Mouse (Mus musculus) liver, embryonic 13.5 days (tissue): ENCODE data around the gene Fbxo48. TPM values are rescaled to one million over a fixed set of nuclear protein-coding genes. Genes with fewer than 3 reads are reported as not detected.

Experiments
- ATAC-seq: fragments of 200-750 bp; cut with Nextera tagmentation; 2 replicates; pipeline ENCODE4 v1.8.0; 2017; ENCODE audit warnings: low read depth, mild to moderate bottlenecking, moderate number of reproducible peaks, moderate library complexity
- DNase-seq: peaks from one replicate; pipeline ENCODE4 v3.0.0; 2022
- H3K27ac ChIP-seq: fragments of 300-500 bp; sonication (generic); 2 replicates; pipeline ENCODE4 v1.5.1; 2015; ENCODE audit warnings: moderate library complexity, mild to moderate bottlenecking, inconsistent platforms
- H3K27me3 ChIP-seq: fragments of 300-500 bp; sonication (generic); 2 replicates; pipeline ENCODE4 v1.6.1; 2015; ENCODE audit warnings: mild to moderate bottlenecking, inconsistent platforms
- H3K36me3 ChIP-seq: fragments of 300-500 bp; sonication (generic); 2 replicates; pipeline ENCODE4 v1.6.1; 2015; ENCODE audit warnings: mild to moderate bottlenecking, inconsistent platforms
- H3K4me1 ChIP-seq: fragments of 300-500 bp; sonication (generic); replicated peaks from 2 replicates; pipeline ENCODE4 v1.6.1; 2015; ENCODE audit warnings: inconsistent platforms
- H3K4me2 ChIP-seq: fragments of 300-500 bp; sonication (generic); 2 replicates; pipeline ENCODE4 v1.6.1; 2015; ENCODE audit warnings: inconsistent platforms, mild to moderate bottlenecking, moderate library complexity
- H3K4me3 ChIP-seq: fragments of 300-500 bp; sonication (generic); replicated peaks from 2 replicates; pipeline ENCODE4 v1.5.1; 2015; ENCODE audit warnings: mild to moderate bottlenecking, inconsistent platforms
- H3K9ac ChIP-seq: fragments of 300-500 bp; sonication (generic); 2 replicates; pipeline ENCODE4 v1.6.1; 2015; ENCODE audit warnings: mild to moderate bottlenecking, inconsistent platforms
- H3K9me3 ChIP-seq: fragments of 300-500 bp; sonication (generic); replicated peaks from 2 replicates; pipeline ENCODE4 v1.6.1; 2016; ENCODE audit warnings: inconsistent platforms
- WGBS: fragments of 180-500 bp; shearing (Covaris S2); methylation state at CpG from one replicate; pipeline ENCODE4 v1.1.7; 2015; ENCODE audit not compliant: insufficient replicate concordance; 5-methylcytosine and 5-hydroxymethylcytosine counted together
- polyA plus RNA-seq: library from polyadenylated mRNA; unstranded; fragments of >200 nt; fragmentation: Nextera tagmentation; extraction: Ambion mirVana; gene quantifications from 2 replicates; pipeline ENCODE4 v1.2.1, GENCODE M21; 2015

Fbxo48 gene
- polyA plus RNA-seq, 1 experiment from 2014 or later, result 1.8 TPM

- H3K4me2 ChIP-seq, result no peak overlapping the region
- no peak overlapping the region for H3K4me3 ChIP-seq
- H3K36me3 ChIP-seq, result no peaks in the 10 kb centered on the region
- H3K27me3 ChIP-seq, result no peaks in the 10 kb centered on the region
- WGBS, result 66% methylated on average over 4 of the region's 4 CpGs
- H3K9me3 ChIP-seq, result no peaks in the 10 kb centered on the region
- no peak overlapping the region for H3K9ac ChIP-seq
- ATAC-seq, result no peak
- no peak overlapping the region for H3K27ac ChIP-seq
- DNase-seq, result no peak
- H3K4me1 ChIP-seq, result no peaks in the 10 kb centered on the region; the same call in 1 of the 2 replicates
Measured at GRCm38 (mm10) chr11:16941103-16941793, 9.9 kb upstream of the Fbxo48 start.

GRCm38 (mm10) chr11:16941973-16942452, 9.2 kb upstream of the Fbxo48 start:
- Histone ChIP-seq H3K9ac (no peak overlapping the region), H3K27ac (no peak overlapping the region), H3K4me3 (no peak overlapping the region), H3K36me3 (no peaks in the 10 kb centered on the region), H3K4me2 (no peak overlapping the region), H3K9me3 (no peaks in the 10 kb centered on the region), H3K4me1 (no peaks in the 10 kb centered on the region; the same call in 1 of the 2 replicates), H3K27me3 (no peaks in the 10 kb centered on the region)
- ATAC-seq (no peak), DNase-seq (no peak)
- 49% methylated on average over 4 of the region's 4 CpGs for WGBS

GRCm38 (mm10) chr11:16943016-16943415, 8.2 kb upstream of the Fbxo48 start:
- DNase-seq (no peak), ATAC-seq (no peak)
- no peak overlapping the region for H3K4me2 ChIP-seq
- H3K27me3 ChIP-seq, result no peaks in the 10 kb centered on the region
- no peaks in the 10 kb centered on the region for H3K9me3 ChIP-seq
- H3K4me1 ChIP-seq, result no peaks in the 10 kb centered on the region; the same call in 1 of the 2 replicates
- no peaks in the 10 kb centered on the region for H3K36me3 ChIP-seq
- WGBS, result 72% methylated on average over 4 of the region's 4 CpGs
- no peak overlapping the region for H3K4me3 ChIP-seq
- H3K27ac ChIP-seq, result no peak overlapping the region
- no peak overlapping the region for H3K9ac ChIP-seq

- ATAC-seq, result no peak
- Histone ChIP-seq H3K4me1 (peaks cover 35% of the 10 kb centered on the region), H3K4me2 (0 out of 2 replicates have a peak overlapping the region, but pooled peaks have one; percentile 5), H3K9ac (no peak overlapping the region), H3K27ac (no peak overlapping the region), H3K9me3 (no peaks in the 10 kb centered on the region), H3K27me3 (no peaks in the 10 kb centered on the region), H3K4me3 (no peak overlapping the region), H3K36me3 (0 out of 2 replicates have a peak, but pooled peaks cover 3% of the 10 kb centered on the region)
- 29% methylated on average over 1 of the region's 1 CpGs for WGBS
- DNase-seq, result no peak
Measured at GRCm38 (mm10) chr11:16948756-16949155, 2.4 kb upstream of the Fbxo48 start.

- Histone ChIP-seq H3K4me1 (peaks cover 42% of the 10 kb centered on the region), H3K27me3 (no peaks in the 10 kb centered on the region), H3K9ac (peak overlapping the region; percentile 79), H3K4me3 (peak overlapping the region; percentile 86), H3K27ac (peak overlapping the region; percentile 74), H3K4me2 (peak overlapping the region; percentile 67), H3K36me3 (0 out of 2 replicates have a peak, but pooled peaks cover 5% of the 10 kb centered on the region), H3K9me3 (no peaks in the 10 kb centered on the region)
- no peak for ATAC-seq
- 30% methylated on average over 13 of the region's 13 CpGs for WGBS
- no peak for DNase-seq
Measured at GRCm38 (mm10) chr11:16950226-16950975, 774 bp upstream of the Fbxo48 start.

GRCm38 (mm10) chr11:16951761-16952010, 511 bp downstream of the Fbxo48 start:
- 3% methylated on average over 9 of the region's 9 CpGs for WGBS
- Histone ChIP-seq H3K9ac (peak overlapping the region; percentile 93), H3K4me1 (peaks cover 53% of the 10 kb centered on the region), H3K4me2 (peak overlapping the region; percentile 84), H3K4me3 (peak overlapping the region; percentile 86), H3K27ac (peak overlapping the region; percentile 82), H3K27me3 (no peaks in the 10 kb centered on the region), H3K36me3 (peaks cover 8% of the 10 kb centered on the region; the same call in 1 of the 2 replicates), H3K9me3 (no peaks in the 10 kb centered on the region)
- peak; percentile 10; the same call in 1 of the 2 replicates for ATAC-seq
- no peak for DNase-seq

GRCm38 (mm10) chr11:16956115-16956862, 5.1 kb downstream of the Fbxo48 start:
- no peaks in the 10 kb centered on the region for H3K27me3 ChIP-seq
- no peaks in the 10 kb centered on the region for H3K9me3 ChIP-seq
- no peak overlapping the region for H3K4me2 ChIP-seq
- DNase-seq, result no peak
- H3K27ac ChIP-seq, result no peak overlapping the region
- peaks cover 17% of the 10 kb centered on the region for H3K36me3 ChIP-seq
- WGBS, result 45% methylated on average over 6 of the region's 6 CpGs
- ATAC-seq, result no peak
- no peak overlapping the region for H3K4me3 ChIP-seq
- H3K4me1 ChIP-seq, result peaks cover 62% of the 10 kb centered on the region
- H3K9ac ChIP-seq, result no peak overlapping the region

- no peak overlapping the region for H3K9ac ChIP-seq
Measured at GRCm38 (mm10) chr11:16957030-16957429, 5.9 kb downstream of the Fbxo48 start.

GRCm38 (mm10) chr11:16958520-16958919, 7.3 kb downstream of the Fbxo48 start:
- H3K4me2 ChIP-seq, result no peak overlapping the region
- 19% methylated on average over 1 of the region's 1 CpGs for WGBS
- peaks cover 16% of the 10 kb centered on the region for H3K36me3 ChIP-seq
- H3K27me3 ChIP-seq, result no peaks in the 10 kb centered on the region
- H3K27ac ChIP-seq, result no peak overlapping the region
- peaks cover 43% of the 10 kb centered on the region for H3K4me1 ChIP-seq
- ATAC-seq, result peak; percentile 96
- no peak for DNase-seq
- no peaks in the 10 kb centered on the region for H3K9me3 ChIP-seq
- H3K9ac ChIP-seq, result no peak overlapping the region
- H3K4me3 ChIP-seq, result no peak overlapping the region

More at GRCm38 (mm10) chr11:16957030-16957429, 5.9 kb downstream of the Fbxo48 start:
- no peak for ATAC-seq
- Histone ChIP-seq H3K27ac (no peak overlapping the region), H3K4me2 (no peak overlapping the region), H3K4me1 (peaks cover 58% of the 10 kb centered on the region), H3K9me3 (no peaks in the 10 kb centered on the region), H3K36me3 (peaks cover 17% of the 10 kb centered on the region), H3K27me3 (no peaks in the 10 kb centered on the region), H3K4me3 (no peak overlapping the region)
- DNase-seq, result no peak
- 79% methylated on average over 6 of the region's 6 CpGs for WGBS

GRCm38 (mm10) chr11:16967806-16968205, 16.6 kb downstream of the Fbxo48 start:
- Histone ChIP-seq H3K27me3 (no peaks in the 10 kb centered on the region), H3K4me1 (peaks cover 8% of the 10 kb centered on the region), H3K4me3 (no peak overlapping the region), H3K9me3 (no peaks in the 10 kb centered on the region), H3K4me2 (no peak overlapping the region), H3K9ac (no peak overlapping the region), H3K36me3 (no peaks in the 10 kb centered on the region), H3K27ac (no peak overlapping the region)
- ATAC-seq, result no peak
- WGBS, result 13% methylated on average over 2 of the region's 2 CpGs
- DNase-seq, result no peak

- H3K4me1 ChIP-seq, result peaks cover 8% of the 10 kb centered on the region
- no peak for DNase-seq
- no peak overlapping the region for H3K9ac ChIP-seq
- no peaks in the 10 kb centered on the region for H3K9me3 ChIP-seq
- H3K4me3 ChIP-seq, result no peak overlapping the region
- H3K36me3 ChIP-seq, result no peaks in the 10 kb centered on the region
- H3K4me2 ChIP-seq, result no peak overlapping the region
- H3K27ac ChIP-seq, result no peak overlapping the region
- 14% methylated on average over 2 of the region's 2 CpGs for WGBS
- no peaks in the 10 kb centered on the region for H3K27me3 ChIP-seq
- no peak for ATAC-seq
Measured at GRCm38 (mm10) chr11:16969650-16970049, 18.5 kb downstream of the Fbxo48 start.
